19 mouse cellular contexts compared by ENCODE assay signal in the genomic region with DNA sequence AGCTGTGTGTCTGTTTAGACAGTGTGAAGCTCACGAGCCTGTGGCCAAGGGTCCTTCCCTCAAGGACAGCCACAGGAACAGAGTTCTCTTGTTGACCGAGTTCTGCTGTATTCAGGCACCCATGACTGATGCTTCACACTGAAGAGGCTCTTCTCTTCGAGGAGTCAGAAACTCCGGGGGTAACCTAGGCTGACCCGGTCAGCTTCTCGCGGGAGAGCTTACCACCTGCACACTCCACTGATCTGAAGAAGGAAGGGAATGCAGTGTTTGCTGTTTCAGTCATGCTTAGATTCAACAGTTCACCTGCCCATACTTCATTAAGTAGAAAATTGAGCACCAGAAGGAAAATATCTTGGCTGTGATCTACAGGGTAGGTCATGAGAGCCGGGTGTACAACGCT. TPM values are rescaled to one million over a fixed set of nuclear protein-coding genes. Genes with fewer than 3 reads are reported as not detected.
DNase-seq lines count a peak whose midpoint lies in the region; ATAC-seq and TF ChIP-seq lines count a peak whose summit lies in the region.
"Had no signal": no experiment of that assay in that cellular context is flagged by ENCODE, and none has a peak within 500 bp of the region (broad histone marks: within the 10 kb centered on the region; RNA-seq: fewer than 3 reads in every experiment).

No protein-coding gene starts in this region.

- no peak for ATAC-seq in intestine, embryonic 14.5 days (replicated peaks; ENCODE audit: low FRiP score, low TSS enrichment, low read depth)
- no peak for ATAC-seq in intestine, embryonic 15.5 days
- ATAC-seq in kidney, postnatal 0 days (replicated peaks; ENCODE audit: low FRiP score, low read depth): peak; percentile 57; the same call in 1 of the 2 replicates
- ATAC-seq in midbrain, embryonic 11.5 days (ENCODE audit: low FRiP score): no peak
- no peak for ATAC-seq in midbrain, postnatal 0 days (ENCODE audit: low FRiP score)
- no peak for ATAC-seq in stomach, postnatal 0 days (ENCODE audit: low FRiP score, low TSS enrichment)
- ATAC-seq: forebrain, embryonic 15.5 days had no signal

- no peaks in the 10 kb centered on the region for H3K36me3 ChIP-seq in intestine, embryonic 14.5 days (ENCODE audit: control insufficient read depth, insufficient read depth, low read length)
- H3K36me3 ChIP-seq in intestine, embryonic 15.5 days: no peaks in the 10 kb centered on the region
- no peaks in the 10 kb centered on the region for H3K36me3 ChIP-seq in kidney, postnatal 0 days (ENCODE audit: insufficient read depth, low read length)
- no peaks in the 10 kb centered on the region for H3K36me3 ChIP-seq in midbrain, embryonic 11.5 days (ENCODE audit: control insufficient read depth, insufficient read depth, low read length)
- no peaks in the 10 kb centered on the region for H3K36me3 ChIP-seq in midbrain, postnatal 0 days (ENCODE audit: insufficient read depth, low read length)
- no peaks in the 10 kb centered on the region for H3K36me3 ChIP-seq in stomach, postnatal 0 days (ENCODE audit: control insufficient read depth, insufficient read depth, low read length)
- H3K36me3 ChIP-seq: embryonic facial prominence, embryonic 10.5 days; forebrain, embryonic 15.5 days; heart, embryonic 10.5 days; hindbrain, embryonic 13.5 days had no signal

- no peak overlapping the region for H3K4me2 ChIP-seq in intestine, embryonic 14.5 days (ENCODE audit: low read length)
- no peak overlapping the region for H3K4me2 ChIP-seq in intestine, embryonic 15.5 days (replicated peaks)
- no peak overlapping the region for H3K4me2 ChIP-seq in kidney, postnatal 0 days (ENCODE audit: low read length)
- H3K4me2 ChIP-seq in midbrain, embryonic 11.5 days: no peak overlapping the region
- H3K4me2 ChIP-seq in midbrain, postnatal 0 days (ENCODE audit: low read depth, low read length, poor library complexity, severe bottlenecking): no peak overlapping the region
- no peak overlapping the region for H3K4me2 ChIP-seq in stomach, postnatal 0 days (replicated peaks; ENCODE audit: low read depth)
- H3K4me2 ChIP-seq: forebrain, embryonic 15.5 days; hindbrain, embryonic 13.5 days had no signal

- H3K27ac ChIP-seq in intestine, embryonic 14.5 days (ENCODE audit: low read depth): no peak overlapping the region
- H3K27ac ChIP-seq in intestine, embryonic 15.5 days: no peak overlapping the region
- no peak overlapping the region for H3K27ac ChIP-seq in kidney, postnatal 0 days
- H3K27ac ChIP-seq in midbrain, embryonic 11.5 days (ENCODE audit: low read depth, low read length): no peak overlapping the region
- no peak overlapping the region for H3K27ac ChIP-seq in midbrain, postnatal 0 days (ENCODE audit: low read depth, low read length)
- H3K27ac ChIP-seq in stomach, postnatal 0 days (replicated peaks): no peak overlapping the region
- H3K27ac ChIP-seq: embryonic facial prominence, embryonic 10.5 days; forebrain, embryonic 15.5 days; heart, embryonic 10.5 days; hindbrain, embryonic 13.5 days had no signal

- H3K27me3 ChIP-seq in intestine, embryonic 14.5 days (replicated peaks; ENCODE audit: control insufficient read depth, insufficient read depth, low read length): no peaks in the 10 kb centered on the region
- H3K27me3 ChIP-seq in intestine, embryonic 15.5 days (replicated peaks): no peaks in the 10 kb centered on the region
- no peaks in the 10 kb centered on the region for H3K27me3 ChIP-seq in kidney, postnatal 0 days (ENCODE audit: insufficient read depth, low read length)
- no peaks in the 10 kb centered on the region for H3K27me3 ChIP-seq in midbrain, embryonic 11.5 days (ENCODE audit: control insufficient read depth, insufficient read depth, low read length)
- no peaks in the 10 kb centered on the region for H3K27me3 ChIP-seq in midbrain, postnatal 0 days (ENCODE audit: insufficient read depth, low read length)
- H3K27me3 ChIP-seq in stomach, postnatal 0 days (ENCODE audit: control insufficient read depth, insufficient read depth, low read length): no peaks in the 10 kb centered on the region
- H3K27me3 ChIP-seq: CH12.LX; forebrain, embryonic 15.5 days; hindbrain, embryonic 13.5 days had no signal

- no peak overlapping the region for H3K9ac ChIP-seq in intestine, embryonic 14.5 days (ENCODE audit: low read length)
- H3K9ac ChIP-seq in intestine, embryonic 15.5 days: no peak overlapping the region
- H3K9ac ChIP-seq in kidney, postnatal 0 days (ENCODE audit: low read depth, low read length): no peak overlapping the region
- no peak overlapping the region for H3K9ac ChIP-seq in midbrain, embryonic 11.5 days (ENCODE audit: low read length)
- no peak overlapping the region for H3K9ac ChIP-seq in midbrain, postnatal 0 days (replicated peaks; ENCODE audit: low read length, poor library complexity, severe bottlenecking)
- H3K9ac ChIP-seq in stomach, postnatal 0 days (ENCODE audit: low read length): no peak overlapping the region
- H3K9ac ChIP-seq: forebrain, embryonic 15.5 days; hindbrain, embryonic 13.5 days had no signal

- no peaks in the 10 kb centered on the region for H3K4me1 ChIP-seq in intestine, embryonic 14.5 days (replicated peaks; ENCODE audit: control insufficient read depth, insufficient read depth, low read length)
- H3K4me1 ChIP-seq in intestine, embryonic 15.5 days (replicated peaks): no peaks in the 10 kb centered on the region
- H3K4me1 ChIP-seq in kidney, postnatal 0 days (replicated peaks; ENCODE audit: insufficient read depth, low read length): no peaks in the 10 kb centered on the region
- H3K4me1 ChIP-seq in midbrain, embryonic 11.5 days (ENCODE audit: control insufficient read depth, insufficient read depth, low read length): no peaks in the 10 kb centered on the region
- no peaks in the 10 kb centered on the region for H3K4me1 ChIP-seq in midbrain, postnatal 0 days (ENCODE audit: insufficient read depth, low read length)
- H3K4me1 ChIP-seq in stomach, postnatal 0 days (replicated peaks; ENCODE audit: control insufficient read depth, insufficient read depth): no peaks in the 10 kb centered on the region
- H3K4me1 ChIP-seq: forebrain, embryonic 15.5 days; hindbrain, embryonic 13.5 days had no signal

- WGBS in intestine, embryonic 14.5 days: 78% methylated on average over 9 of the region's 9 CpGs
- whole genome bisulfite sequencing in intestine, embryonic 15.5 days: 82% methylated on average over 9 of the region's 9 CpGs
- 37% methylated on average over 9 of the region's 9 CpGs for WGBS in kidney, postnatal 0 days
- 90% methylated on average over 9 of the region's 9 CpGs for WGBS in midbrain, embryonic 11.5 days
- WGBS in midbrain, postnatal 0 days: 86% methylated on average over 9 of the region's 9 CpGs
- WGBS in stomach, postnatal 0 days: 77% methylated on average over 9 of the region's 9 CpGs

- no peaks in the 10 kb centered on the region for H3K9me3 ChIP-seq in intestine, embryonic 14.5 days (ENCODE audit: control insufficient read depth, low read length)
- H3K9me3 ChIP-seq in intestine, embryonic 15.5 days: no peaks in the 10 kb centered on the region
- no peaks in the 10 kb centered on the region for H3K9me3 ChIP-seq in kidney, postnatal 0 days (replicated peaks; ENCODE audit: low read length)
- no peaks in the 10 kb centered on the region for H3K9me3 ChIP-seq in midbrain, embryonic 11.5 days (ENCODE audit: control insufficient read depth, low read length)
- H3K9me3 ChIP-seq in midbrain, postnatal 0 days (ENCODE audit: low read length): no peaks in the 10 kb centered on the region
- H3K9me3 ChIP-seq in stomach, postnatal 0 days (ENCODE audit: control insufficient read depth, low read length): no peaks in the 10 kb centered on the region
- H3K9me3 ChIP-seq: embryonic facial prominence, embryonic 10.5 days; forebrain, embryonic 15.5 days; heart, embryonic 10.5 days; hindbrain, embryonic 13.5 days had no signal

- peak; percentile 35 for DNase-seq in intestine, embryonic 14.5 days (ENCODE audit: low spot score)
- DNase-seq in kidney, postnatal 0 days (ENCODE audit: low spot score): no peak
- DNase-seq in kidney, postnatal 36 days: no peak
- DNase-seq in midbrain, embryonic 11.5 days (ENCODE audit: low spot score, missing footprints): peak; percentile 73
- no peak for DNase-seq in midbrain, postnatal 0 days (ENCODE audit: low spot score)
- peak; percentile 7 for DNase-seq in stomach, postnatal 0 days (ENCODE audit: low spot score)
- DNase-seq: adrenal gland, adult 2 months; adrenal gland, postnatal 25 days; cerebellum, adult 18-20 months; cerebellum, adult 9-11 months; cerebellum, postnatal 36 days; gastrocnemius, postnatal 36 days; heart, postnatal 10 days had no signal

- no peak overlapping the region for H3K4me3 ChIP-seq in intestine, embryonic 14.5 days (ENCODE audit: low read depth, low read length)
- no peak overlapping the region for H3K4me3 ChIP-seq in intestine, embryonic 15.5 days (replicated peaks)
- no peak overlapping the region for H3K4me3 ChIP-seq in kidney, postnatal 0 days (replicated peaks; ENCODE audit: low read depth, low read length)
- no peak overlapping the region for H3K4me3 ChIP-seq in midbrain, embryonic 11.5 days (ENCODE audit: low read depth, low read length)
- H3K4me3 ChIP-seq in midbrain, postnatal 0 days (ENCODE audit: low read depth, low read length): no peak overlapping the region
- H3K4me3 ChIP-seq in stomach, postnatal 0 days (ENCODE audit: low read depth, low read length): no peak overlapping the region
- H3K4me3 ChIP-seq: embryonic facial prominence, embryonic 10.5 days; forebrain, embryonic 15.5 days; heart, embryonic 10.5 days; hindbrain, embryonic 13.5 days had no signal

- no peak for TF ChIP-seq CTCF in kidney, postnatal 0 days (IDR thresholded peaks at IDR 0.05; ENCODE audit: low read depth)
- TF ChIP-seq CTCF in midbrain, postnatal 0 days (IDR thresholded peaks at IDR 0.05): no peak
- TF ChIP-seq CTCF in stomach, postnatal 0 days (IDR thresholded peaks at IDR 0.05; ENCODE audit: low read depth): no peak

- no peak for TF ChIP-seq EP300 in stomach, postnatal 0 days (optimal IDR thresholded peaks at IDR 0.05)

RNA-seq across cellular contexts. Expression of a gene that starts 8.2 kb away (rescaled TPM):
- 22.4 and 26.7 TPM in 2 replicates for polyA plus RNA-seq in intestine, embryonic 14.5 days (2014; fragmentation: Nextera tagmentation; extraction: Ambion mirVana)
- polyA plus RNA-seq in intestine, embryonic 15.5 days (2015; fragmentation: Nextera tagmentation; extraction: Ambion mirVana): 15.7 and 17.5 TPM in 2 replicates
- polyA plus RNA-seq in kidney, postnatal 0 days (2015; fragmentation: Nextera tagmentation; extraction: Ambion mirVana): 24.5 and 28.6 TPM in 2 replicates
- 31.8 and 34.1 TPM in 2 replicates for polyA plus RNA-seq in midbrain, embryonic 11.5 days (2014; fragmentation: Nextera tagmentation; extraction: Ambion mirVana)
- total RNA-seq in midbrain, postnatal 0 days (2014; rRNA removed): 17.7 and 20.6 TPM in 2 replicates
- polyA plus RNA-seq in midbrain, postnatal 0 days (2015; fragmentation: Nextera tagmentation; extraction: Ambion mirVana): 8.5 and 12.0 TPM in 2 replicates
- polyA plus RNA-seq in stomach, postnatal 0 days (2015; fragmentation: Nextera tagmentation; extraction: Ambion mirVana): 7.7 and 7.9 TPM in 2 replicates

Comparison
In these comparisons a context has a peak if more than half of its experiments do, and no peak if none do; other contexts are left out.
1. DNase-seq: peak in intestine, embryonic 14.5 days (single experiment), midbrain, embryonic 11.5 days (single experiment) and stomach, postnatal 0 days (single experiment); none in kidney, postnatal 0 days (single experiment), kidney, postnatal 36 days (0 of 2) and midbrain, postnatal 0 days (single experiment).